Mouse (Mus musculus) right cerebral cortex, postnatal 14 days (tissue): ENCODE measurements around the gene Apobec1.
"Not testable (repeated sequence)": the region's sequence is repeated elsewhere in the genome, so short reads cannot be mapped to it uniquely, and the experiment has no call there.

Source experiments
- DNase-seq: peaks from one replicate; pipeline ENCODE4 v3.0.0; 2022

The Apobec1 gene

DNA sequence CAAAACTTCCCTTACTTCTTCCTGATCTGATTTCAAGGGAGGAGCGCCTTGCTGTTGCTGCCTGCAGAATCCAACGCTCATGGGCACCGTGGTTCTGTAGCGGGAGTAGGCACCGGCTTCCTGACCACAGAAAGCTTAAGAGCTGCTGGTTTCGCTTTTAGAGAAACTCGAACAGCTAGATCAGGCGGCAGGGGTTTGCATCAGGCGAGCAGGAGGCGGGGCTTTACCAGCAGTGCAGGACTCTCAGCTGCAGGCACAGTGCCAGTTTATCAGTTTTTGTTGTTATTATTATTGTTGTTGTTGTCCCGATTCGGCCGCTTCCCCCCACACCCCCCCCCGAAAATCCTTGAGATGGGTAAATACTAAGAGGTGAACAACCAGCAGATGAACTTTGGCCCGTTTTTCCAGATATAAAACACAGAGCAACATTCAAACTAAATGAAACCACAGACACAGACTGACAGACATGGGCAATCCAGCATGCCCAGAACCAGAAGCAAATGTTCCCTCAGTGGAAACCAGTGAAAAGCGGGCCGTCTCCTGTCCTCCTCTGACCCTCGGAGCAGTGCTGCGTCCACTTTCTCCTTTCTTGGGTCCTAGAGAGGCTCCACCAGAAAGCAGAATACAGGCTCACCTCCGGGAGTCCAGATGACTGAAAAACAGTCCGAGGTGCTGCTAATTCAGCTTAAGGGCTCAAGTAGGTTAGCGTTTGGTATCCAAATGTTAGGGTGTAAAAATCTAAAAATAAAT lies at the start of gene Apobec1:
Apobec1 (minus strand) TSS at position 203 of the 750 bp plus-strand sequence.
- peak; percentile 49 for DNase-seq

DNA sequence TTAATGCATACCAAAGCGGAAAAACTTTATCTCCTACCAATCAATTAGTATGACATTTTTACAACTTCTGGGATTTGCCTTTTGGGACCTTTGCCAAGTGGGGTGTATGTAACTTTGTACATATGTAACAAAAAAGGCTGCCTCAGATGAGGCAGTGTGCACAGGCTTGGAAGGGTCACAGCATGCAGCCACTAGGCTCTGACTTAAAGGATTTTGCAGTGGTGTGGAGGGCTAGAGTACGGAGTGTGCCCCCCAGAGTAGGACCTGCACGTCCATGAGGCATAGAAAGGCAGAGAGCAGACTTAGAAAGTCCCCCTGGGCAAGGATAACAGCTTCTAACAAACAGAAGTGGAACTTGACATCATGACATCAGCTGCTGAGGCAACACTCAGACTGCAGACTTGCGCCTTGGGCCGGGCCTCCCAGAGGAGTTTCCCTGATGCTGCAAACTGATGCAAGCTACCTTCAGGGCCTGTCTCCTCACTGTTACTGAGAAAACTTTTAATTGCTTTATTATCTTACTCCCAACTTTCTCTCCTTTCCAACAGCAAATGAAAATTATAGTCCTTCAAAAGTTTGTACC lies 48.2 kb upstream of the Apobec1 start:
- no peak for DNase-seq

DNA sequence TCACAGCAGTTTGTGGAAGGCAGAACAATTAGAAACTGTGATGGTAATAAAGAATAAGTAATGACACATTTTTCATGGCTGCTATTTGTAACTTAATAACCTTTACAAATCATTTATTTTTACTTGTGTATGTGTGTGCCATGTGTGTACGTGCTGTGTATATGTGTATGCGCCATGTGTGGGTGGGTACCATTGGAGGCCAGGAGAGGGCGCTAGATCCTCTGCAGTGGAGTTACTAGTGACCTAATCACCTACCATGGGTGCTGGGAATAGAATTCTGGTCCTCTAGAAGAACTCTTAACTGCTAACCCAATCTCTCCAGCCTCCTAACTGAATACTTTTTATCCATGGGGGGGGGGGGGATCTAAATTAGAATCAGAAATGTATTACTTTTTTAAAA lies 47.7 kb upstream of the Apobec1 start:
- no peak for DNase-seq

DNA sequence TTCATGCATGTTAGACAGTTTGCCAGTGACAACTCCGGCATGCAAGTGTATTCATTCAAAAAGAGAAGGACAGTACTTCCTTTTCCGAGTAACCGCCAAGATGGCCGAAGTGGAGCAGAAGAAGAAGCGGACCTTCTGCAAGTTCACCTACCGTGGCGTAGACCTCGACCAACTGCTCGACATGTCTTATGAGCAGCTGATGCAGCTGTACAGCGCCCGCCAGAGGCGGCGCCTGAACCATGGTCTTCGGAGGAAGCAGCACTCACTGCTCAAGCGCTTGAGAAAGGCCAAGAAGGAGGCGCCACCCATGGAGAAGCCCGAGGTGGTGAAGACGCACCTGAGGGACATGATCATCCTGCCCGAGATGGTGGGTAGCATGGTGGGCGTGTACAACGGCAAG lies 42.0 kb upstream of the Apobec1 start:
- not testable (repeated sequence) for DNase-seq

DNA sequence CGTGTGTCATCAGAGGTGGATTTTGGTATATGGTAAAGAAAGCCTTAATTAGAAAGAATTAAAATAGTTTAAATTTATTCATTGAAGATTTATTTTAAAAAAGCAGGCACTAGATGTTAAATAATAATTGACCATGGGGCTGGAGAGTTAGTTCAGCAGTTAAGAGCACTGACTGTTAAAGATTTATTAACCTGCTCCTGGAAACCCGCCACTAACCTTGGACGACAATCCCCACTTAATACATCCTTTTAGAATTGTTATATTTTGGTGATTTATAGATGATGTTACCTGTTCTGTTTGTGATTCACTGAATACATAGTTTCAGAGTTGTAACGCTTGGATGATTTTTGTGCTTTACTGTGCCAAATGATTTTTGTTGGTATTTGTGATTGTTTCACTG lies 35.3 kb upstream of the Apobec1 start:
- DNase-seq = not testable (repeated sequence)

DNA sequence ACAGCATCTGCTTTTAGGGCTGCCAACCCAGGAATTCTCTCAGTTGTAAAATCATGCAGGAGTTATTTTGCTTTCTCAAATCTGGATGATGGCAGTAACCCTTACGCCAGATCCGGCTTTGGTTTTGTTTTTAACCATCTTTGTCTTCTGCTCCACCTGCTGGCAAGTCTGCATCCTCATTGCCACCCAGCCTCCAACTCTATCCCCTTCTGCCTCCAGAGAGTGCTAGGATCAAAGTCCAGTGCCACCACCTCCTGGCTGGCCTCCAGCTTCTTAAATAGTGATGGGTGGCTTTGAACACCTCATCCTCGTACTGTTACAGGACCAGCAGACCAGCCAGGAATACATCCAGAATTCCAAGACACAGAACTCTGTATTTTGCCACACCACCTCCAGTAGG lies 34.4 kb upstream of the Apobec1 start:
- no peak for DNase-seq

DNA sequence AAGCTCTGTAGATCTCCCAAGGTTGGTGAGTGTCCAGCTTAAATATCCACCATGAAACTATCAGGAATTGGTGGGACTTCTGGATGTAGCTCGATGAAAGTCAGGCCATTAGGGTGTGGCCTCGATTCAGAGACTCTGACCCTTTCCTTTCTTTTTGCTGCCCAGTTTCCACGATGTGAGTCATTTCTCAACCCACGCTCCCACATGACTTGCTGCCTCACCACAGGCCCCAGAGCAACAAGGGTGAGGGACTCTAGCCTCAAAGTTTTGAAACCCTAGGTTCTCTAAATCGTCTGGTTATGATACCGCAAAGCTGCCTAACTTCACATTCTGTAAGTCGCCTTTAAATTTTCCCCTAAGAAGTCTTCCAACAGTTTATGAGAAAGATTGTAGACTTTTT lies 33.1 kb upstream of the Apobec1 start:
- DNase-seq = no peak

DNA sequence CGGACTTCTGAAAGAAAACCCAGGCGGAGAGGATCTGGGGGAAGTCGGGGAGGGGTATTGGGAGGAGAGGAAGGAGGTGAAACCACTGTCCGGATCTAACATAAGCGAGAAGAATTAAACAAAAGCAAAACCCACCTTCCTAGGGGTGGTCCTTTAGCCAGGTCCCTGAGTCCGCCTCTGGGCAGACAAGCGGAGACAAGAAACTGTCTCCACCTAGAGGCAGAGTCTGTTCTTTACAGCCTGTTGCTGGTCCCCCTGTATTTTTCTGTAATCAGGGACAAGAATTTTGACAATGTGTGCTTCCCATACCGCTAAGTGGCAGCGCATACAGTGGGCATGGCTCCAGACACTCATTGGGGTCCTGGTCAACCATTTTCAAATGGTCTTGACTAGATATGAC lies 31.2 kb upstream of the Apobec1 start:
- DNase-seq = peak; percentile 5

DNA sequence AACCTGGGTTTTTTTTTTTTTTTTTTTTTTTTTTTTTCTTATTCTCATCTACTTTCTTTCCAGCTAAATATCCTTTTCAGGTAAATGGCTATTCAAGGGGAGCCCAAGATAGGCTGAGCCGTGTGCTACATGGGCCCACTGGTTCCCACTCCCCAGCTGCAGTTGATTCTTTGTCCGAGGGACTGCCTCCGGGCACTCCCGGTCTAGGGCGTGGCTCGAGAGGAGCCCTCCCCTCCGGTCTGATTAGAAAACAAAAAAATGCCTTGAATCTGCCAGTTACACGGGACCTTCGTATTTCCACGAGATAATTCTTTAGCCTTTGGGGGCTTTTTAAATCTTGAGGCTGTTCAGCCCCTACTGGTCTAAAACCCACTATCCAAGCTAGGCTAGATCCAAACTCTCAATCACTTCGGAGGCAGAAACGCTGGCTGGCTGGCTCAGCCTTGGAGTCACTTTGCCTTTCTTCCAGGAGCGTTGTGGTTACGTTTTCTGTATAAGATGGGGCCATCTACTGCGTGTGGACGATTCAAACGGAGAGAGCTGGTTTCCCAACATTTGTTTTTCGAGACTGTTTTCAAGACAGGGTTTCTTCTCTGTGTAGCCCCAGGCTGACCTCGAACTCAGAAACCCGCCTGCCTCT lies 25.3 kb upstream of the Apobec1 start:
- DNase-seq = no peak

DNA sequence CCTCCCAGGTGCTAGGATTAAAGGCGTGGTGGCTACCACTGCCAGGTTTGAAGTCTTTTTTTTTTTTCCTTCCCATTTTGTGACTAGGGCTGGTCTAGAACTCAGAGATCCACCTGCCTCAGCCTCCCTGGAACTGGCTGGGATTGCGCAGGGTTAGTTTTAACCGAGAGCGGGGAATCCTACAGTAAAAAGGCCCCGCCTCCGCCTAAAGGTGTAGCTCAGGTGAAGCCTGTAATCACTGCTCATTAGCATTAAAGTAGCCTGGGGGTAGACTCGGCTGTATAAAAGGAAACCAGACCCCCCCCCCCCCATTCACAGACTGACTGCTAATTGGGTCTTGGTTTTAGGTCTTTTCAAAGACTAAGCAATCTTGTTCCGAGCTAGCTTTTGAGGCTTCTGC lies 23.9 kb upstream of the Apobec1 start, which contains the start of gene Dppa3:
Dppa3 (plus strand) TSS at position 301 of the 400 bp plus-strand sequence.
- DNase-seq = no peak

DNA sequence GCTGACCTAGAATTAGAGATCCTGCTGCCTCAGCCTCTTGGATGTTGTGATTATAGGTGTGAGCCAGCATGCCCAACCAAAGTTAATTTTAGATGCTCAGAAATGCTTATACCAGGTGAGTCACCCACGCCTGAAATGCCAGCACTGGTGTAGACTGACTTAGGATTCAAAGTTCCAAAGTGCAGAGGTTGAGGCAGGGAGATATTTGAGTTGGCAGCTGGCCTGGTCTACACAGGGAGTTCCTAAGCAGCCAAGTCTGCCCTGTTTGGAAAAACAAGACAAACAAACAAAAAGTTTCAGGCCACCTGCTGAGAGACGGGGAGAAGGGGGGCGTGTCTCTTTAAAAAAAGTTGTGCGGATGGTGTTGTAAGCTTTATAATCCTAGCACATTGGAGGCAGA lies 22.9 kb upstream of the Apobec1 start:
- no peak for DNase-seq

DNA sequence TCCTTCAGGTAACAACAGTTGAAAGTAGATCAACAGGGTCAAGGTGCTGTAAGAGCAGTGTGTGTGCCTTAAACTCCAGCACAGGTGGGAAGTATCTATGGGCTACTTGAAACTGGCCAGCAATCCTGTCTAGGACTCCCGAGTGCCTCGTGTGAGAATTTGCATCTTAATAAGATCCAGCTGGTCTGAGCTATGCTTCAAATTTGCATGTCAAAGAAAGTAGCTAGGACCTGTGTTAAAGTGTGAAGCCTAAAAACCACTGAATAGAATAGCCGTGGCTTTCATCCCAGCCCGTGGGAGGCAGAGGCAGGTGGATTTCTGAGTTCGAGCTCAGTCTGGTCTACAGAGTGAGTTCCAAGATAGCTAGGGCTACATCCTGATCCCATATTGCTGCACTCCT lies 22.2 kb upstream of the Apobec1 start:
- no peak for DNase-seq

DNA sequence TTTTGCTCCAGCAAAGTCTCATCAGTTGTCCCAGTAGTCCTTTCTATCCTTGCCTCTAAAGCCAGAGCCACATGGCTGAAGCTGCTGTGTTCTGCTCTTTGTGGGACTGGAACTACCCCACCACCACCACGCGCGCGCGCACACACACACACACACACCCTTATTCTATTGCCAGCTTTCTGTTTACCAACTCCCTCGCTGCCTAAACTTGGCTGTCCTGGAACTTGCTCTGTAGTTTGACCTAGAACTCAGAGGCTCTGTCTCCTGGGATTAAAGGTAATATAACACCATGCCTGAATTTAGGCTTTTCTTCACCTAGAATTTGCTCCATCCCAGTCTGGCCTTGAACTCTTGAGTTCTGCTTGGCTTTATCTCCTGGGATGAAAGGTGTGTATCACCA lies 18.8 kb upstream of the Apobec1 start:
- DNase-seq = no peak

DNA sequence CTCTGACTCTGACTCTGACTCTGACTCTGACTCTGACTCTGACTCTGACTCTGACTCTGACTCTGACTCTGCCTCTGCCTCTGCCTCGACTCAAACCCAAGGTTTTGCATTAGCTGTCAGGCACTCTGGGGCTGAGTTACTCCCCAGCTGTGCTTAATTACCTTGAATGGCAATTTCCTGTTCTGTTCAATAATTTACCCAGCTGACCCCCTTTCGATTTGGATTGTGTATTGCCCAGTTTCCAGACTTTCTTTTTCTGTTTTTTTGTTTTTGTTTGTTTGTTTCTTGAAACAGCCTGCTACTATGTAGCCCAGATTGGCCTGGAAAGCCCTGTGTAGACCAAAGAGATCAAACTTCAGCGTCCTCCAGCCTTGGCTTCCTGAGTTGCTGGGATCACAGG lies 13.8 kb upstream of the Apobec1 start:
- no peak for DNase-seq

DNA sequence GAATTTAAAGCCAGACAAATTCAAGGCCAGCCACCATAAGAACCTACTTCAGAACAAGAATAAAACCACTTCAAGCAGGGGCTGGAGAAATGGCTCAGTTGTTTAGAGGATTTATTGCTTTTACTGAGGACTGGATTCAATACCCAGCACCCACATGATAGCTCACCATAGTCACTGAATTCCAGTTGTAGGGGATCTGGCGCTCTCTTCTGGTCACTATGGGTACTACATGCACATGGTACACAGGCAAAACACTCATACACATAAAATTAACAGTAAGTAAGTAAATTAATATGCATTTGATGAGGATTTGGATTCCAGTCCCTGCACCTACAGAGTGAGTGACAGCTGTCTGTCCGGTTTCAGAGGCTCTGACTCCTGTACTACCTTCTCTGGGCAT lies 11.8 kb upstream of the Apobec1 start:
- DNase-seq = no peak

DNA sequence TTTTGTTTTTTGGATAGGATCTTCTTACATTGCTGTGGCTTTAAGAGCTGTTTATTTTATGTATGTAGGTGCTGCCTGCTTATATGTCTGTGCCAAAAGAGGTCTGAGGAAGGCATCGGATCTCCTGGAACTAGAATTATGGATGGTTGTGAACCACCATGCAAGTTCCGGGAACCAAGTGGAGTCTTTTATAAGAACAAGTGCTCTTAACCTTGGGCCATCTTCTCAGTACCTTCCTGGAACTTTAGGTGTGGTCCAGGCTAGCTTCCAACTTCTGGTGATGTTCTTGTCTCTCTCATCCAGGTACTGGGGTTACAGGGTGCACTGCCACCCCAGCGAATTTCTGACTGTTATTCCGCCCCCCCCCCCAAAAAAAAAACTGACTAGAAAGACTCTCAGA lies 10.2 kb upstream of the Apobec1 start:
- no peak for DNase-seq

DNA sequence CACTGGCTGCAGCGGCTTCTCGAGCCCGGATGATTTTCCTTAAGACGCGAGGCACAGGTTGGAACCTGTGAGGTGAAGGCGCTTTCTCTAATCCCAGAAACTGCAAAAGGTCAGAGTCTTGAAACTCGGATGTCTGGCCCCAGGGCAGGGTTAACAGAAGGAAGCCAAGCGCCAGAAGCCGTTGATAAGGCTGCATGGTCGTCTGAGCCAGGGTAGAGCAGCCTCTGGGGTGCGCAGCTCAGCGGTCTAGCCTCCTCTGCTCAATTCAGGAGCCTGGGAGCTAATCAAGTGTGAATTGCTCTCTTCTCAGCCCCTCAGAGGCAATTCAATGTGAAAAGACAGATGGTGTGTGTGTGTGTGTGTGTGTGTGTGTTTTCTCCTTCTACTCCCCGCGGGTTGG lies 7.5 kb upstream of the Apobec1 start, which contains the start of gene Gdf3:
Gdf3 (minus strand) TSS at position 317 of the 400 bp plus-strand sequence.
- no peak for DNase-seq

DNA sequence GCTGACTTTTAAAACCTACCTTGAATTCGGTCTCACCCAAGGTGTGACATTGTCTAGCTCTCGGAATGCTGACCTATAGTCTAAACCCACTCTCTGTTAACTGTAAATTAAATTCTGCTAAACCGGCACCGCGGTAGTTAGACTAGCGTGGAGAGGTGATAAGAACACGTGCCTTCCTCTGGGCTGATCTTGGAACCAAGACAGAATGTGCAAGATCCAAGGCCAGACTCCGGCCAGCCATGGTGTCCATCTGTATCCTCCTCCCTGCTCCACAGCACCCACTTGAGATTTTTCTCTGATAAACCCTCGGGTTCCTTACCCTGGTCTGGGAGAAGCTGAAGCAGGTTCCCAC lies 7.1 kb upstream of the Apobec1 start:
- DNase-seq = no peak

DNA sequence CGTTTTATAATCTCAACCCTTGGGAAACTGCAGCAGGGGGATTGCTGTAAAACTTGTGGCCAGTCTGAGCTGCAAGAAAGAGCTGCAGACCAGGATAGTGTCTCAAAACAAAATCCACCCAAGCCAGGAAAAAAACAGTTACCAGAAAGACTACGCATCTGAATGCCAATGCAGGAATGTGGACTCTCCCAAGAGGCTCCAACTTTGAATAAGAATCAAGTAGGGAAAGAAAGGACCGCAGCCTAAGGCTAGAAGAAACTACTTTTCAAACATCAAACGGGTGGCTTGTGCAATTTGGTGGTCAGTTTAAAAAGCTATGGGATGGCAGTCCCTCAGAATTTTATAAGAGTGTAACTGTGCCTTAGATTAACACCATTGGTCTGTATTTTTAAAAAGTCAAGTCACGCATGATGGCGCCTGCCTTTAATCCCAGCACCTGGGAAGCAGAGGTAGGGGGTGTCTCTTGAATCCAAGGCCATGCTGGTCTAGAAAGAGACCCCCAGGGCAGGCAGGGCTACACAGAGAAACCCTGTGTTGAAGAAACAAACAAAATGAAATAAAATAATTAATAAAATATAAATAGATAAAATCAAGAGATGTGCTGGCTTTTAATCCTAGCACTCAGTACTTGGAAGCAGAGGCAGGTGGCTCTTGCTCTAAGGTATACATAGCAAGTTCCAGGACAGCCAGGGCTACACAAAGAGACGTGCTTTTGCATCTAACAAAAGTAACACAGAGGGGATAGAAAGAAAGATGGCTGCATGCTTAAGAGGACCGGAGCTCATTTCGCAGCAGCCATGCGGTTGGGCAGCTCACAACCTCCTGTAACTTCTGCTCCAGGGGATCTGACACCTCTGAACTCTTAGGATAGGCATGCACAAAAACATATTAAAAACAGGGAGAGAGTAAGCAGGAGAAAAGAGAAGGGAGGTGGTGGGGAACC lies 6.5 kb upstream of the Apobec1 start:
- DNase-seq = no peak

DNA sequence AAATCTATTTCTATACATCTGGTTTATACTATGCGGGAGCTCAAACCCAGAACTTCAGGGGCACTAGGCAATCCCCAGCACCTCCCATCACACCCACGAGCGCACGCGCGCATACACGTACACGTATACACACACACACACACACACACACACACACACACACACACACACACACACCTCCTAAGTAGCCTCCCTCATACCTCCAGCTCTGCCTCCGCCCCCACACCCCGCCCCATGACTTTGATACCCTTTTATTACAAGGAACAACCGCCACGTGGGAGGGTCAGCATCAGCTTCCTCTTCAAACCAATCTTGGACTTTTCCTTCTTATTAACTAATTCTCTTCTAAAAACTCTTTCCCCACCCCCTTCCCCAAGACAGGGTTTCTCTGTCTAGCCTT lies 5.5 kb upstream of the Apobec1 start:
- no peak for DNase-seq

DNA sequence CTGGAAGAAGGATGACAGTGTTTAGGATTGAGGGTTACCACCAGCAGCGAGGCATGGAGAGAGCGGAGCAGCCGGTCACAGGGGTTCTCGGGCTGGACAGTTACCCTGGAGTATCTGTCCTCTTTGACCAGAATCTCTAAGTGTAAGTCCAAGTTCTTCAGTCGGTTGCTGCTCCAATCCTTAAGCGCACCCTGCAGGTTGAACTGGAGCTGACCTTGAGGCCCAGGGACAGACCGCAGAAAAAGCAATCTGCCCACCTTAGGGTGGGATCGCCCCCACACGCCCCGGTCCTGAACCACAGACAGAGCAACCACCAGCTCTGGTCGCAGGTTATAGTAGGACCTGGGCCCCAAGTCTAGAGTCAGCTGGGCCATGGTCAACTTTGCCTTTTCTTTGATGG lies 4.4 kb upstream of the Apobec1 start:
- no peak for DNase-seq

DNA sequence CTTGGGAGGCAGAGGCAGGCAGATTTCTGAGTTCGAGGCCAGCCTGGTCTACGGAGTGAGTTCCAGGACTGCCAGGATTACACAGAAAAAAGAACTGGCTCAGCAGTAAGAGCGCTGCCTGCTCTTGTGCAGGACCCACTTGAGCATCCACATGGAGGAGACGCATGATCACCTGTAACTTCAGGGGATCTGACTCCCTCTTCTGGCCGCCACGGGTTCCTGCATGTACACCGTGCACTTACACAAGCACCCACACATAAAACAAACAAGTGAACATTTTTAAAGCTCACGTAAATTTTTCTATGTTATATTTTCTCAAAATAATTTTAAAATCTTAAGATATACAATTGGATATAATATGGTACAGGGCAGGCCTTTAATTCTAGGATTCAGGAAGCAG lies 3.2 kb upstream of the Apobec1 start:
- DNase-seq = no peak

DNA sequence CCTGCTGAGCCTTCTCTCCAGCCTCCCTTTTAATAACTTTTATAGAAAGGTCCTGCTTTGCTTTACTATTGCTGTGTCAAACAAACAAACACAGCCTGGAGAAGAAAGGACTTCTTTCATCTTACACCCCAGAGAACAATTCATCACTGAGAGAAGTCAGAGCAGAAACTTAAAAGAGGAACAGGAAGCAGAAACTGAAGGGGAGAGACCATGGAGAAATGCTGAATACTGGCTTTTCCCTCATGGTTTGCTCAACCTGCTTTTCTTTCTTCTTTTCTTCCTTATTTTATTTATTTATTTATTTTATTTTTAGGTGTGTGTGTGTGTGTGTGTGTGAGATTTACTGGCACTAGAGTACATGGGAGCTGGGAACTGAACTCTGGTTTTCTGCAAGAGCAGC lies 2.0 kb upstream of the Apobec1 start:
- DNase-seq = no peak
